Mouse (Mus musculus) cerebellum, adult 2 months (tissue): ENCODE results near the gene Olfr1410.

Source experiments
- CTCF ChIP-seq: fragments of 200-500 bp; IDR thresholded peaks from 2 replicates; pipeline ENCODE4 v1.5.1; 2011; ENCODE audit warnings: low read depth, mild to moderate bottlenecking, control low read depth, low read length, moderate library complexity, borderline replicate concordance; ENCODE audit not compliant: insufficient read depth
- POLR2A ChIP-seq: fragments of 200-500 bp; IDR thresholded peaks from 2 replicates; pipeline ENCODE4 v1.6.1; 2011; ENCODE audit warnings: low read length, control low read depth, borderline replicate concordance; ENCODE audit not compliant: insufficient read depth

DNA sequence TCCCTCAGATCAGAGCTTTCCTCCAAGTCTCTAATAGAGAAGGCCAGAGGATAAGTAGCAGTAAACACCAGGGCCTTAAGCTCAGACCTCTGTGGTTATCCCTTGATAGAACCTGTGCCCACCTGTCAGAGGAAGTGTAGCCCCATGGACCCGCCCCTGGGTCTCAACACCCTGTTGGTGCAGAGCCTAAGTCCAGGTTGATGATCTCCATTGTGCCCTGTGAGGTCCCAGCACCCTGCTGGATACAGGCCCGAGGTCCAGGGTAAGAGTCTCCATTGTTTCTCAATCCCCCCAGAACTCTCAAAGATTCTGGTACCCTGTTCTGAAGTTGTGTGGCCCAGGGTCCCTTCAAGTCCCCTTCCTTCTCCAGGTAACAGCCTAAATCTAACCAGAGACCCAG lies 40.5 kb downstream of the Olfr1410 start:
- no peak for TF ChIP-seq CTCF
- TF ChIP-seq POLR2A = no peak
